Mouse (Mus musculus) granulocyte monocyte progenitor cell, adult 5-6 weeks (primary cell): ENCODE measurements at regions not wholly inside any gene's neighbourhood (a gene's known extent, or its start where the extent isn't known, plus 50 kb on each side); places are given as distances from the start of the nearest gene placed in this dataset.
"Not testable (repeated sequence)": the region's sequence is repeated elsewhere in the genome, so short reads cannot be mapped to it uniquely, and the experiment has no call there.

Experiments used
- ATAC-seq: replicated peaks from 2 replicates; pipeline ENCODE4 v1.8.0; 2016; ENCODE audit warnings: mild to moderate bottlenecking, moderate TSS enrichment, inconsistent platforms; ENCODE audit not compliant: poor library complexity, severe bottlenecking

DNA sequence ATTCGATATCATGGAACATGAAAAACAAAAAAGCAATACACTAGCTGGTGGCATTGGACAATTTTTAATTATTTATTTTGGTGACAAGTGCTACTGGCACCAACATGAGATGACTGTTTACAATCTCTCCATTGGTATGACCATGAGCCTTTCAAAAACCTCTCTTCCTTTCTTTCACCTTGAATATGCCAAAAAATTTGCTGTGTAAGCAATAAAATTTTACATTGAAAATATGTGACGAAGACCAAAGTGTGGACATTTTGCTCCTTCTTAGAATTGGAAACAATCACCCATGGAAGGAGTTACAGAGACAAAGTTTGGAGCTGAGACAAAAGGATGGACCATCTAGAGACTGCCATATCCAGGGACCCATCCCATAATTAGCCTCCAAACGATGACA, 83.4 kb upstream of the Gm49339 start:
- ATAC-seq, result not testable (repeated sequence)

DNA sequence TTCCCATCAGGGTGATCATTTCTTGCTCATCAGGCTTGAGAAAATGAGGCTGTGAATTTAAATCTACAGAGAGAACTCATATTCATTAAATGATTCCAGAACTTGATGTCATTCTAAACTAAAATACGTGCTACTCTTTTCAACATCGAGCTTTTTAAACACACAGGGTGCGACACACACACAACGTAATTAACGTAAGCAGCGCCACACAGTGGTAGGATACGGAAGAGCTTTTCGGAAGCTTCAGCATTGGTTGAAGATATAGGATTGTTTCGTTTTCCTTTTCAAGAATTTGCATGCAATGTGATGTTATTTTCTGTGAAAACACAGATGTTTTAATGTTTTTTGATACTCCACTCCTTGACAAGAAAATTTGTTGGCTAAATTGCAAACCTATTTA, 75.3 kb upstream of the Gm49339 start:
- ATAC-seq, result peak; percentile 98

DNA sequence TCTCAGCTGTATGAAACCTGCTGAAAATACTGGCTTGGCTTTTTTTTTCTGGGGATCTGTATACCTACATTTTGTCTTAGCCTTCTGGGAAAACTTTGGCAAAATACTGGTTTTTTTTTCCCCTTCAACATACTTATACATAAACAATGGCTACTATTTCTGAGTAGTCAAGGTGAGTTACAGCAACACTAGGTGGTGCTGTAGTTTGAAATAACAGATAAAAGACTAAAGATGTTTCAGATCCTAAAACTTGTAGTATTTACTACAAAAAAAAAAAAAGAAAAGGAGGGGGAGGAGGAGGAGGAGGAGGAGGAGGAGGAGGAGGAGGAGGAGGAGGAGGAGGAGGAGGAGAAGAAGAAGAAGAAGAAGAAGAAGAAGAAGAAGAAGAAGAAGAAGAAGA, 67.6 kb upstream of the Gm49339 start:
- no peak for ATAC-seq

DNA sequence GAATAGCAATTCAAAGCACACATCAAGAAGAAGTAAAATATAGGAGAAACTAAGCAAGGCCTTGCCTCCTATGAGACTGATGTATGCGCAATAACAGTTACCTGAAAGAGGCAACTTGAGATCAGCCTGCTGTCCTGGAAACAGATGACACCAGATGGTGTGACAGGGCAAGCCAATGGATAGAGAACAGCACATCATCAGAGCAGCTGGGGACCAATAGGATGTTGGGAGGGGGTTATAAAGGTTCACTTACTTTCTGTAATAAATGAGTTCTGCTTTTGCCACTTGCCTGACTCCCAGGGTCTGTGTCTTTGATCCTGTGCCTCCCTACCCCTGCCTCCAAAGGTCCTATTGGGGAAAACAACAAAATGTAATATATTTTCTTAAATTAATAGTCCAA, 65.9 kb upstream of the Gm49339 start:
- peak; percentile 92 for ATAC-seq

DNA sequence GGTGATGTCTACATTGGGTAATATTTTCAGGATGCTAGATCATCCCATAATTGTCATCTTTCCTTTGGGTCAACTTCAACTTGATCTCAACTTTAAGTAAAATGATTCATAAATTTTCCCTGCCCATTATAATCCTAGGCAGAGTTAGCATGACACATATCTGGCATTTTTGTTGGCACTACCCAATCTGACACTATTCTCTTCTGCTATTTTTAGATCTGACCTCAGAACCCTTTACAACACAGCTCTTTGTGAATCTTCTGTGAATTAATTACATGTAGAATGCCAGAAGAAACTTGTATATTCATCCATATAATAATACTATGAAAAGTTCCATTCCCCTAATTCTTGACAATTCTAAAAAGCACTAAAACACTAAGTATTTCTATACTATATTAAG, 63.7 kb upstream of the Gm49339 start:
- no peak for ATAC-seq

DNA sequence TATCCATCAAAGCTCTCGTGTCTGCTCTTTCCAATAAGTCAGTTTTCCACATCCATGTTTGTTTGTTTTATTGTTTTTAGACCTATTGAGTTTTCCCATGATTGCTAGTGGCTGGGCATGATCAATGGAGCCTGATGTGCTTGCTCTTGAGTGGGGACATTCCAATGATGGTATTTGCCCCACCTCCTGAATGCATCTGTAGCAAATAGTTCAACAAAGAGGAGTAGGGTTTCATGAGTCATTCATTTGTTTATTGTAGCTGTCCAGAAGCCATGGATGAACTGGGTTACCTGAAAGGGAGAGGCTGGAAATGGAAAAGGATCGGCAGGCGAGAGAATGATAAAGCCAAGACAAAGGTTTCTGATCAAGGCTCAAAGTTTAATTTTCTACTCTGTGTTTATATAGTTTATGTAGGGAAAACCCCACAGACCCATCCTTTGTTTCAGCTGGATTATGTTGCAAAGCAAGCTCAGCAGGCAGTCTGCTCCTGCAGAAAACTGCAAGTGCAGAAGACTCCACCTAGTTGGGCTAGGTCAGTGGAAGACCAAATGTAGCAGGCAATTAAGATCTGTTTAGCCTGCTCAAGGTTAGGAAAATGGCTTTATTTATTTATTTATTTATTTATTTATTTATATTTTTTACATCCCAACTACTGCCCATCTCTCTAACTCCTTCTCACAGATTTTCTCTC, 63.0 kb upstream of the Gm49339 start:
- ATAC-seq, result no peak

DNA sequence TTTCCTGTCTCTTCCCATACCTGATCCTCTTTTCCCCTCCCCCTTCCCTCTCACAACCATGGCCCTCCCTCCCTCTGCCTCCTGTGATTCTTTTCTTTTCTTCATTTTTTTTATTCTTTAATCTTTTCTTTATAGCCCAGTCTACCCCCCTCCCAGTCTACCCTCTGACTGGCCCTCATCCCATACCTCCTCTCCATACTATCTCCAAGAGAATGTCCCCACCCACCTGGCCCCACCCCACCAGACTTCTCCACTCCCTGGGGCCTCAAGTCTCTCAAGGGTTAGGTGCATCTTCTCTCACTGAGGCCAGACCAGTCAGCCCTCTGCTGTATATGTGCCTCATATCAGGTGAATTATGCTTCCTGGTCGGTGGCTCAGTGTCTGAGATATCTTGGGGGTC, 61.9 kb upstream of the Gm49339 start:
- no peak for ATAC-seq

DNA sequence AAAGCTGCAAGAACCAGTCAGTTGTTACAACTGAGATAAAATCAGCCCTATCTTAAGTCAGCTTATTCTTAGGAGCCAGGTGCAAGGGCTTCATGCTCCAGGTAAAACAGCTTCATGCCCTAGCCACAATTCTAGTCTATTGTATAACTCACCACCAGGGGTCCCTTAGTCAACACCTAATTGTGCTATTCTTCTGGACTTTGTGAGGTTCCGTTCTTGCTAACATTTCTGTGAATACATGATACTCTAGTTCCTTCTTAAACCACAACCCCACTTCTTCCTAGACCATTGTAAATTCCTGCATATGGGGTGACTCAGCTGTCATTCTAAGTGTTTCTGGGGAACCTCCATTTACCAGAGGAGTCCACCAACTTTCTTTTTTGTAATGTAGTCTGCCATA, 57.9 kb upstream of the Gm49339 start:
- ATAC-seq, result peak; percentile 93
